Mouse (Mus musculus): ENCODE data around the gene Gon7.

The Gon7 gene

GRCm38 (mm10) chr12:102757689-102758402 is at the start of gene Gon7, which contains the start of the genes Gm28051 and Ubr7:
Gene Gon7 (minus strand): TSS chr12:102757803.
Gene Gm28051 (minus strand): TSS chr12:102757765.
Gene Ubr7 (plus strand): TSS chr12:102757967.
- peak; percentile 97 for DNase-seq

GRCm38 (mm10) chr12:102799528-102799927 is 41.9 kb upstream of the Gon7 start:
- DNase-seq: no peak

GRCm38 (mm10) chr12:102787927-102788326 is 30.3 kb upstream of the Gon7 start:
- DNase-seq: no peak

- DNase-seq: no peak
These were observed 28.0 kb upstream of the Gon7 start for GRCm38 (mm10) chr12:102785593-102785985.

GRCm38 (mm10) chr12:102784899-102785592 is 27.4 kb upstream of the Gon7 start:
- DNase-seq: no peak

GRCm38 (mm10) chr12:102782841-102783240 is 25.2 kb upstream of the Gon7 start:
- DNase-seq: no peak

GRCm38 (mm10) chr12:102779452-102779851 is 21.8 kb upstream of the Gon7 start:
- no peak for DNase-seq

- peak; percentile 32 for DNase-seq
These were observed 20.5 kb upstream of the Gon7 start for GRCm38 (mm10) chr12:102778151-102778550.

GRCm38 (mm10) chr12:102776035-102776434 is 18.4 kb upstream of the Gon7 start:
- no peak for DNase-seq

- DNase-seq: no peak
These were observed 15.1 kb upstream of the Gon7 start for GRCm38 (mm10) chr12:102772676-102773075.

- DNase-seq: no peak
These were observed 14.0 kb upstream of the Gon7 start for GRCm38 (mm10) chr12:102771601-102772000.

- DNase-seq: no peak
These were observed 11.4 kb upstream of the Gon7 start for GRCm38 (mm10) chr12:102769000-102769399.

GRCm38 (mm10) chr12:102763696-102764095 is 6.1 kb upstream of the Gon7 start:
- no peak for DNase-seq

- DNase-seq: no peak
These were observed 4.1 kb upstream of the Gon7 start for GRCm38 (mm10) chr12:102761668-102762067.

GRCm38 (mm10) chr12:102758936-102759335 is 1.3 kb upstream of the Gon7 start:
- DNase-seq: peak; percentile 29

- DNase-seq: no peak
These were observed 777 bp upstream of the Gon7 start, which contains the start of gene Gm20604 for GRCm38 (mm10) chr12:102758403-102758756. Gene Gm20604 (minus strand): TSS chr12:102758672.

- DNase-seq: no peak
These were observed 431 bp downstream of the Gon7 start for GRCm38 (mm10) chr12:102757055-102757688.

GRCm38 (mm10) chr12:102756304-102756703 is 1.3 kb downstream of the Gon7 start:
- peak; percentile 54 for DNase-seq

GRCm38 (mm10) chr12:102748256-102748655 is 9.3 kb downstream of the Gon7 start:
- DNase-seq: no peak

- no peak for DNase-seq
These were observed 12.8 kb downstream of the Gon7 start for GRCm38 (mm10) chr12:102744839-102745238.

- DNase-seq: peak; percentile 91
These were observed 13.7 kb downstream of the Gon7 start, which contains the start of the genes Moap1 and Tmem251 for GRCm38 (mm10) chr12:102743589-102744574. Gene Moap1 (minus strand): TSS chr12:102743661. Gene Tmem251 (plus strand): TSS chr12:102743762.

- DNase-seq: peak; percentile 52
These were observed 14.5 kb downstream of the Gon7 start for GRCm38 (mm10) chr12:102743036-102743588.

All from cerebellum, adult 9-11 months (tissue).